Mouse (Mus musculus) T-helper 1 cell (primary cell): ENCODE results near the gene Cytl1.

Source experiments
- in situ Hi-C: fragments of 300-600 bp; cut with MboI, MseI; formaldehyde crosslinking; loops from one replicate; pipeline ENCODE4 v1.15.1; 2025; ENCODE audit warnings: high pct_unique_total_duplicates

The Cytl1 gene

GRCm38 (mm10) chr5:37769031-37769430 is 33.7 kb downstream of the Cytl1 start:
- in situ Hi-C loops: no loop called here

GRCm38 (mm10) chr5:37770870-37771269 is 35.6 kb downstream of the Cytl1 start:
- in situ Hi-C loops: no loop called here

GRCm38 (mm10) chr5:37774011-37774410 is 38.7 kb downstream of the Cytl1 start:
- in situ Hi-C loops: no loop called here

GRCm38 (mm10) chr5:37775681-37776080 is 40.4 kb downstream of the Cytl1 start:
- in situ Hi-C loops: no loop called here

- in situ Hi-C loops: no loop called here
Measured at GRCm38 (mm10) chr5:37783306-37783705, 48.0 kb downstream of the Cytl1 start.

- in situ Hi-C loops: no loop called here
Measured at GRCm38 (mm10) chr5:37784847-37785391, 49.6 kb downstream of the Cytl1 start.
